Mouse (Mus musculus) MEL (cell line): ENCODE data around the gene Catsper4.

ENCODE experiments used
- CTCF ChIP-seq, 3 experiments: IDR thresholded peaks in 2 of 3; conservative IDR thresholded peaks in 1 of 3; 2 replicates each; pipeline ENCODE4 v1.5.1; 2011 to 2012; ENCODE audit warnings: low read length in 3 of 3, low read depth in 2 of 3, mild to moderate bottlenecking in 2 of 3, improper control_type of control experiment in 1 of 3, inconsistent platforms in 1 of 3, mixed read lengths in 1 of 3, moderate library complexity in 1 of 3; ENCODE audit not compliant: control insufficient read depth in 1 of 3, insufficient read depth in 1 of 3, poor library complexity in 1 of 3, severe bottlenecking in 1 of 3
- NRF1 ChIP-seq: IDR thresholded peaks from 2 replicates; pipeline ENCODE4 v1.6.1; 2014; ENCODE audit warnings: low read depth, mild to moderate bottlenecking, inconsistent platforms, low read length, improper control_type of control experiment, moderate library complexity; ENCODE audit not compliant: poor library complexity, insufficient read depth, severe bottlenecking
- SMC3 ChIP-seq: IDR thresholded peaks from 2 replicates; pipeline ENCODE4 v1.6.1; 2011; ENCODE audit warnings: low read depth, low read length, improper control_type of control experiment

DNA sequence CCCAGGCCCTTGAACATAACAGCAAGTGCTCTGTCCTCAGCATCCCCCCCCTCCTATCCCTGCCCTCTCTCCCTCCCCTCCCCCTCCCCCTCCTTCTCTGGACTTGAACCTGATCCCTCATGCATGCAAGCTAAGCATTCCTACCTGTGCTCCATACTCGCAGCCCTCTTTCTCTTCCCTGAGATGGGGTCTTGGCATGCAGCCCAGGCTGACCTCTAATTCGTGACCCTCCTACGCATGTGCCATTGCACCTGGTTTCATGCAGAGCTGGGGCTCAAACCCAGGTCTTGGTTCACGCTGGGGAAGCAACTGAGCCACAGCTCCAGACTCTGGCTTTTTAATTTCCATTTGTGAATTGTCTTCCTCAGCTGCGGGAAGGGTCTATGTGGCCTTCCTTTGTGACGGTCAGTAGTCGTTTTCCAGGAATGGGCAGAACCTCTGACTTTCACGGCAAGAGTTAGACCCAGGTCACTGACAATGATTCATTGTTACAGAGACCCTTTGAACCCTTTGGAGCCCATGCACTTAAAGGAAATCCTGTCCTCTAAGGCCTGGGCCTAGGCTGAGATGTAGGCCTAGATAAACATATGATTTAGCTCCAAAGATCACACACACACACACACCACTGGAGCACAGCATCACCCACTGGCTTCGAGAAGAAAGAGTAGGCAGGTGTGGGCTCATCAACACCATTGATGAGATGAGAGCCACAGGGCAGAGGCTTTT lies 38.8 kb upstream of the Catsper4 start:
- TF ChIP-seq CTCF (IDR thresholded peaks at IDR 0.05 in 2 of 3, conservative IDR thresholded peaks at IDR 0.05 in 1 of 3; ENCODE audit: control insufficient read depth in 1 of 3, insufficient read depth in 1 of 3, low read depth in 2 of 3, low read length in 3 of 3, poor library complexity in 1 of 3, severe bottlenecking in 1 of 3) (no peak), NRF1 (no peak), SMC3 (no peak)
